Mouse (Mus musculus) liver, postnatal 0 days (tissue): Measurements from ENCODE around the gene Lrrc1.

Source experiments
- CTCF ChIP-seq: sonication (generic); IDR thresholded peaks from 2 replicates; pipeline ENCODE4 v1.5.1; 2016; ENCODE audit warnings: antibody characterized with exemption, low read depth
- EP300 ChIP-seq: IDR thresholded peaks from 2 replicates; pipeline ENCODE4 v1.6.1; 2016; ENCODE audit warnings: antibody characterized with exemption, low read depth, mild to moderate bottlenecking

DNA sequence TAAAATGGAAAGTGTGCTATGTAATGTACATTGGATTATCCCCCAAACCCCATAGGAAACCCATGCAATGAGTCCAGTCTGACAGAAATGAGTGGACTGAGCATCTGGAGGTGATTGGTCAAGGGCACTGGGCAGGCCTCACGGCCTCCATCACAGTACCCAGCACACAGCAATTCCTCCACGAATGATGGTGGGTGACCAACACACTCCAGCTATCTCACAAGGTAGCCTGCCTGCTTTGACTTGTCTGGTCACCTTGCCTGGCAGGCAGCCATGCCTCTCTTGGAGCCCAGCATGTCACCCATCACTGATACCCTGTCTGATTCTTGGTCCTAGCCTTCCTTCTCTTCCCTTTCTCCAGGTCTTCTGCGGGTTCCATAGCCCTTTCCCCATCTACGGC lies 128.2 kb downstream of the Lrrc1 start:
- TF ChIP-seq CTCF: no peak
- TF ChIP-seq EP300: no peak
